Mouse (Mus musculus) hindbrain, postnatal 0 days (tissue): ENCODE measurements around the gene Mfsd4a. TPM values are rescaled to one million over a fixed set of nuclear protein-coding genes. Genes with fewer than 3 reads are reported as not detected.

Experiments used
- ATAC-seq: fragments of 200-750 bp; cut with Nextera tagmentation; 2 replicates; pipeline ENCODE4 v1.8.0; 2017; ENCODE audit warnings: mild to moderate bottlenecking, moderate TSS enrichment, moderate library complexity
- DNase-seq: peaks from one replicate; pipeline ENCODE4 v3.0.0-alpha.2; 2015; ENCODE audit warnings: low spot score
- H3K27ac ChIP-seq: fragments of 300-500 bp; sonication (generic); 2 replicates; pipeline ENCODE4 v1.5.1; 2014; ENCODE audit warnings: mild to moderate bottlenecking
- H3K27me3 ChIP-seq: fragments of 300-500 bp; sonication (generic); 2 replicates; pipeline ENCODE4 v1.6.1; 2014; ENCODE audit warnings: low read length, mixed read lengths; ENCODE audit not compliant: insufficient read depth
- H3K36me3 ChIP-seq: fragments of 300-500 bp; sonication (generic); 2 replicates; pipeline ENCODE4 v1.6.1; 2014; ENCODE audit warnings: low read length, mixed read lengths; ENCODE audit not compliant: insufficient read depth
- H3K4me1 ChIP-seq: fragments of 300-500 bp; sonication (generic); 2 replicates; pipeline ENCODE4 v1.6.1; 2014; ENCODE audit warnings: antibody characterized with exemption, low read length, mixed read lengths; ENCODE audit not compliant: insufficient read depth
- H3K4me2 ChIP-seq: fragments of 300-500 bp; sonication (generic); 2 replicates; pipeline ENCODE4 v1.6.1; 2014; ENCODE audit warnings: low read depth, mild to moderate bottlenecking, low read length, moderate library complexity, mixed read lengths
- H3K4me3 ChIP-seq: fragments of 300-500 bp; sonication (generic); 2 replicates; pipeline ENCODE4 v1.5.1; 2014; ENCODE audit warnings: low read length
- H3K9ac ChIP-seq: fragments of 300-500 bp; sonication (generic); replicated peaks from 2 replicates; pipeline ENCODE4 v1.6.1; 2014; ENCODE audit warnings: mild to moderate bottlenecking, low read length, moderate library complexity, mixed read lengths
- H3K9me3 ChIP-seq: fragments of 300-500 bp; sonication (generic); 2 replicates; pipeline ENCODE4 v1.6.1; 2016; ENCODE audit warnings: low read length, mixed read lengths
- CTCF ChIP-seq: IDR thresholded peaks from 2 replicates; pipeline ENCODE4 v1.5.1; 2016; ENCODE audit warnings: antibody characterized with exemption, control low read depth, low read depth
- WGBS: fragments of 180-500 bp; shearing (Covaris S2); extraction: QIAGEN DNeasy Blood & Tissue Kit; methylation state at CpG from one replicate; pipeline ENCODE4 v1.1.7; 2014; 5-methylcytosine and 5-hydroxymethylcytosine counted together
- polyA plus RNA-seq: library from polyadenylated mRNA; unstranded; fragments of >200 nt; fragmentation: Nextera tagmentation; extraction: Ambion mirVana; gene quantifications from 2 replicates; pipeline ENCODE4 v1.2.1, GENCODE M21; 2015
- total RNA-seq: library from RNA; depleted of rRNA; stranded (reverse); fragments of >200 nt; gene quantifications from 2 replicates; pipeline ENCODE4 v1.2.3, GENCODE M21; 2014; rRNA removed

Mfsd4a gene
- total and polyA plus RNA-seq, 2 experiments from 2014 or later, result 8.4 to 10.2 TPM

DNA sequence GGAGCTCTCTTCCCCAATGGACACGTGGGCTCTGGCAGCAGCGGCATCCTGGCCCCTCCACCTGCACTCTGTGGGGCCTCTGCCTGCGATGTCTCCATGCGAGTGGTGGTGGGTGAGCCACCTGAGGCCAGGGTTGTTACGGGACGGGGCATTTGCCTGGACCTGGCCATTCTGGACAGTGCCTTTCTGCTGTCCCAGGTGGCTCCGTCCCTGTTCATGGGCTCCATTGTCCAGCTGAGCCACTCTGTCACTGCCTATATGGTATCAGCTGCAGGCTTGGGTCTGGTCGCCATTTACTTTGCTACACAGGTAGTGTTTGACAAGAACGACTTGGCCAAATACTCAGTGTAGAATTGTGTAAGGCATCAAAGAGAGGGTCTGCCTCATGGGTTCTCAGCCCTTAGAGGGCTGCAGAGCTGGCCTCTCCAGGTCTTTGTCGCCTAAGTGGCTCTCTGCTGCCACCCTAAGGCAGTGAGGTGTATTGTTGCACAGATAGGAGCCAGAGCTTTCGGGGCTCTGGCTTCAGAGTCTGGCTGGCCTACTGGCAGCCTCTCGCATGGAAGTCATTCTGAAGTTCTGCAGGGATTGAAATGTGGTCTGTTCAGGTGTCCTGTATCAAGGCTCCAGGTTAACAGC is 86.4 kb downstream of the Mfsd4a start:
- Histone ChIP-seq H3K27me3 (no peaks in the 10 kb centered on the region), H3K27ac (no peak overlapping the region), H3K4me2 (no peak overlapping the region), H3K4me1 (no peaks in the 10 kb centered on the region), H3K4me3 (no peak overlapping the region), H3K9me3 (no peaks in the 10 kb centered on the region), H3K36me3 (no peaks in the 10 kb centered on the region), H3K9ac (no peak overlapping the region)
- peak; percentile 90 for TF ChIP-seq CTCF
- ATAC-seq, result peak; percentile 69
- DNase-seq, result peak; percentile 85
- WGBS, result 45% methylated on average over 12 of the region's 12 CpGs

- Histone ChIP-seq H3K4me2 (no peak overlapping the region), H3K9me3 (no peaks in the 10 kb centered on the region), H3K27ac (no peak overlapping the region), H3K27me3 (no peaks in the 10 kb centered on the region), H3K9ac (no peak overlapping the region), H3K4me1 (no peaks in the 10 kb centered on the region), H3K4me3 (no peak overlapping the region), H3K36me3 (no peaks in the 10 kb centered on the region)
- WGBS, result 25% methylated on average over 2 of the region's 2 CpGs
- no peak for ATAC-seq
- no peak for TF ChIP-seq CTCF
- no peak for DNase-seq
Observed at GRCm38 (mm10) chr1:131980471-131980870, 87.4 kb downstream of the Mfsd4a start.

- H3K36me3 ChIP-seq, result no peaks in the 10 kb centered on the region
- no peak for TF ChIP-seq CTCF
- no peaks in the 10 kb centered on the region for H3K4me1 ChIP-seq
- DNase-seq, result no peak
- no peaks in the 10 kb centered on the region for H3K27me3 ChIP-seq
- ATAC-seq, result no peak
- H3K9me3 ChIP-seq, result no peaks in the 10 kb centered on the region
- H3K4me3 ChIP-seq, result no peak overlapping the region
- H3K9ac ChIP-seq, result no peak overlapping the region
- no peak overlapping the region for H3K27ac ChIP-seq
- no peak overlapping the region for H3K4me2 ChIP-seq
- WGBS, result 89% methylated on average over 5 of the region's 5 CpGs
Observed at GRCm38 (mm10) chr1:131976886-131977285, 91.0 kb downstream of the Mfsd4a start.

GRCm38 (mm10) chr1:131973991-131974390 is 93.9 kb downstream of the Mfsd4a start:
- H3K4me3 ChIP-seq, result no peak overlapping the region
- WGBS, result 83% methylated on average over 6 of the region's 6 CpGs
- ATAC-seq (no peak), DNase-seq (no peak)
- H3K27ac ChIP-seq, result no peak overlapping the region
- 0 out of 2 replicates have a peak, but pooled peaks cover 4% of the 10 kb centered on the region for H3K4me1 ChIP-seq
- no peaks in the 10 kb centered on the region for H3K36me3 ChIP-seq
- H3K9me3 ChIP-seq, result no peaks in the 10 kb centered on the region
- H3K27me3 ChIP-seq, result no peaks in the 10 kb centered on the region
- H3K9ac ChIP-seq, result no peak overlapping the region
- TF ChIP-seq CTCF, result no peak
- H3K4me2 ChIP-seq, result no peak overlapping the region

Other genes with a start within 250 kb of the Mfsd4a start
- gene Slc41a1, start 240.6 kb downstream of the Mfsd4a start, total RNA-seq, result 41.4 and 48.0 TPM in 2 replicates
- gene Slc41a1, start 240.6 kb downstream of the Mfsd4a start, polyA plus RNA-seq, result 20.9 and 23.6 TPM in 2 replicates
- gene Rab29, start 200.8 kb downstream of the Mfsd4a start, total RNA-seq, result 6.4 and 15.1 TPM in 2 replicates
- gene Rab29, start 200.8 kb downstream of the Mfsd4a start, polyA plus RNA-seq, result 8.9 and 10.9 TPM in 2 replicates
- 88.9 and 105 TPM in 2 replicates for gene Nucks1, start 157.5 kb downstream of the Mfsd4a start, total RNA-seq
- gene Nucks1, start 157.5 kb downstream of the Mfsd4a start, polyA plus RNA-seq, result 54.1 and 58.0 TPM in 2 replicates
- gene Slc45a3, start 105.1 kb downstream of the Mfsd4a start, total RNA-seq, result 1.3 and 2.0 TPM in 2 replicates
- gene Slc45a3, start 105.1 kb downstream of the Mfsd4a start, polyA plus RNA-seq, result 0.28 and 0.37 TPM in 2 replicates
- gene Elk4, start 60.5 kb downstream of the Mfsd4a start, total RNA-seq, result 18.8 and 22.4 TPM in 2 replicates
- 8.0 and 8.2 TPM in 2 replicates for gene Elk4, start 60.5 kb downstream of the Mfsd4a start, polyA plus RNA-seq
- gene Cdk18, start 71.6 kb upstream of the Mfsd4a start, total RNA-seq, result 2.7 and 4.1 TPM in 2 replicates
- 1.0 and 1.6 TPM in 2 replicates for gene Cdk18, start 71.6 kb upstream of the Mfsd4a start, polyA plus RNA-seq
- gene Lemd1, start 123.4 kb upstream of the Mfsd4a start, total RNA-seq, result 10.9 and 16.6 TPM in 2 replicates
- 7.9 and 9.0 TPM in 2 replicates for gene Lemd1, start 123.4 kb upstream of the Mfsd4a start, polyA plus RNA-seq
- 2.0 and 4.8 TPM in 2 replicates for gene AC124108.1, start 123.4 kb upstream of the Mfsd4a start, total RNA-seq
- 0.50 and 0.70 TPM in 2 replicates for gene AC124108.1, start 123.4 kb upstream of the Mfsd4a start, polyA plus RNA-seq
- not detected in 2 replicates for gene Gm10188, start 161.7 kb upstream of the Mfsd4a start, total RNA-seq
- gene Gm10188, start 161.7 kb upstream of the Mfsd4a start, polyA plus RNA-seq, result 0.28 TPM in 1 of 2 replicates, not detected in the other
- gene Klhdc8a, start 230.6 kb upstream of the Mfsd4a start, total RNA-seq, result 23.0 and 26.0 TPM in 2 replicates
- 11.2 and 11.7 TPM in 2 replicates for gene Klhdc8a, start 230.6 kb upstream of the Mfsd4a start, polyA plus RNA-seq
- gene Nuak2, start 248.1 kb upstream of the Mfsd4a start, total RNA-seq, result 6.2 and 7.7 TPM in 2 replicates
- 7.4 and 7.9 TPM in 2 replicates for gene Nuak2, start 248.1 kb upstream of the Mfsd4a start, polyA plus RNA-seq